Mouse (Mus musculus) spleen, adult 2 months (tissue): ENCODE results near the gene Nek6. TPM values are rescaled to one million over a fixed set of nuclear protein-coding genes. Genes with fewer than 3 reads are reported as not detected.

ENCODE experiments used
- DNase-seq, 2 experiments: peaks; one replicate each; pipeline versions ENCODE4 v3.0.0 to v3.0.0-alpha.2; 2012 to 2021; ENCODE audit warnings: low spot score in 2 of 2, low read depth in 1 of 2
- H3K27ac ChIP-seq: fragments of 200-500 bp; 2 replicates; pipeline ENCODE4 v1.5.1; 2012; ENCODE audit warnings: low read length, inconsistent platforms; ENCODE audit not compliant: insufficient read depth
- H3K27me3 ChIP-seq: fragments of 200-500 bp; 2 replicates; pipeline ENCODE4 v1.6.1; 2012; ENCODE audit warnings: mild to moderate bottlenecking, moderate library complexity, low read length, inconsistent platforms; ENCODE audit not compliant: control insufficient read depth, insufficient read depth
- H3K36me3 ChIP-seq: fragments of 200-500 bp; 2 replicates; pipeline ENCODE4 v1.6.1; 2012; ENCODE audit warnings: mild to moderate bottlenecking, low read length, inconsistent platforms; ENCODE audit not compliant: control insufficient read depth, insufficient read depth
- H3K4me1 ChIP-seq: fragments of 200-500 bp; 2 replicates; pipeline ENCODE4 v1.6.1; 2011; ENCODE audit warnings: inconsistent platforms; ENCODE audit not compliant: control insufficient read depth, insufficient read depth, insufficient read length
- H3K4me3 ChIP-seq: fragments of 200-500 bp; 2 replicates; pipeline ENCODE4 v1.5.1; 2011; ENCODE audit warnings: mild to moderate bottlenecking, inconsistent platforms; ENCODE audit not compliant: insufficient read depth, insufficient read length; ENCODE audit errors: extremely low read depth
- CTCF ChIP-seq: fragments of 200-500 bp; IDR thresholded peaks from 2 replicates; pipeline ENCODE4 v1.5.1; 2011; ENCODE audit warnings: mild to moderate bottlenecking, inconsistent platforms; ENCODE audit not compliant: insufficient read depth, insufficient read length, insufficient replicate concordance; ENCODE audit errors: extremely low read depth
- POLR2A ChIP-seq: fragments of 200-500 bp; IDR thresholded peaks from 2 replicates; pipeline ENCODE4 v1.6.1; 2011; ENCODE audit warnings: low read depth, low read length, inconsistent platforms
- WGBS: fragments of 180-500 bp; shearing (Covaris S2); methylation state at CpG from one replicate; pipeline ENCODE4 v1.1.7; 2018; 5-methylcytosine and 5-hydroxymethylcytosine counted together
- polyA plus RNA-seq: library from polyadenylated mRNA; depleted of rRNA; stranded (reverse); fragments of >200 nt; gene quantifications from 2 replicates; pipeline ENCODE4 v1.2.3, GENCODE M21; 2012

Gene Nek6
- polyA plus RNA-seq, 1 experiment, result 9.4 TPM

- DNase-seq, result no peak
- H3K27ac ChIP-seq, result no peak overlapping the region
- TF ChIP-seq POLR2A (no peak), CTCF (no peak)
- peaks cover 3% of the 10 kb centered on the region; the same call in 1 of the 2 replicates for H3K4me1 ChIP-seq
- no peak overlapping the region for H3K4me3 ChIP-seq
- WGBS, result 53% methylated on average over 6 of the region's 6 CpGs
- no peaks in the 10 kb centered on the region for H3K27me3 ChIP-seq
- no peaks in the 10 kb centered on the region for H3K36me3 ChIP-seq
Measured at GRCm38 (mm10) chr2:38485957-38486931, 25.2 kb upstream of the Nek6 start.

GRCm38 (mm10) chr2:38497594-38497993 lies 13.8 kb upstream of the Nek6 start:
- Histone ChIP-seq H3K27me3 (no peaks in the 10 kb centered on the region), H3K27ac (no peak overlapping the region), H3K36me3 (no peaks in the 10 kb centered on the region), H3K4me1 (no peaks in the 10 kb centered on the region), H3K4me3 (no peak overlapping the region)
- no peak for TF ChIP-seq CTCF
- no peak for TF ChIP-seq POLR2A
- no peak for DNase-seq

- no peaks in the 10 kb centered on the region for H3K36me3 ChIP-seq
- no peak overlapping the region for H3K27ac ChIP-seq
- DNase-seq, result no peak
- 93% methylated on average over 1 of the region's 1 CpGs for WGBS
- no peaks in the 10 kb centered on the region for H3K4me1 ChIP-seq
- no peak overlapping the region for H3K4me3 ChIP-seq
- H3K27me3 ChIP-seq, result no peaks in the 10 kb centered on the region
- TF ChIP-seq CTCF (no peak), POLR2A (no peak)
Measured at GRCm38 (mm10) chr2:38501606-38502005, 9.8 kb upstream of the Nek6 start.

- WGBS, result 76% methylated on average over 6 of the region's 6 CpGs
- H3K36me3 ChIP-seq, result no peaks in the 10 kb centered on the region
Measured at GRCm38 (mm10) chr2:38502123-38502522, 9.3 kb upstream of the Nek6 start.

GRCm38 (mm10) chr2:38502747-38503146 lies 8.7 kb upstream of the Nek6 start:
- Histone ChIP-seq H3K27me3 (no peaks in the 10 kb centered on the region), H3K27ac (no peak overlapping the region), H3K4me3 (no peak overlapping the region), H3K4me1 (no peaks in the 10 kb centered on the region), H3K36me3 (no peaks in the 10 kb centered on the region)
- no peak for DNase-seq
- TF ChIP-seq POLR2A (no peak), CTCF (no peak)
- 89% methylated on average over 3 of the region's 3 CpGs for WGBS

More at GRCm38 (mm10) chr2:38502123-38502522, 9.3 kb upstream of the Nek6 start:
- DNase-seq, result no peak
- no peak overlapping the region for H3K27ac ChIP-seq
- no peaks in the 10 kb centered on the region for H3K4me1 ChIP-seq
- H3K4me3 ChIP-seq, result no peak overlapping the region
- H3K27me3 ChIP-seq, result no peaks in the 10 kb centered on the region
- no peak for TF ChIP-seq CTCF

GRCm38 (mm10) chr2:38504311-38504710 lies 7.1 kb upstream of the Nek6 start:
- H3K27ac ChIP-seq, result no peak overlapping the region
- no peaks in the 10 kb centered on the region for H3K27me3 ChIP-seq
- TF ChIP-seq POLR2A (no peak), CTCF (no peak)
- 90% methylated on average over 6 of the region's 6 CpGs for WGBS
- no peak for DNase-seq
- H3K4me3 ChIP-seq, result no peak overlapping the region
- no peaks in the 10 kb centered on the region for H3K4me1 ChIP-seq
- no peaks in the 10 kb centered on the region for H3K36me3 ChIP-seq

GRCm38 (mm10) chr2:38507181-38507580 lies 4.3 kb upstream of the Nek6 start:
- Histone ChIP-seq H3K27me3 (0 out of 2 replicates have a peak, but pooled peaks cover 5% of the 10 kb centered on the region), H3K4me3 (no peak overlapping the region), H3K27ac (no peak overlapping the region), H3K36me3 (no peaks in the 10 kb centered on the region), H3K4me1 (peaks cover 5% of the 10 kb centered on the region)
- 97% methylated on average over 1 of the region's 1 CpGs for WGBS
- no peak for TF ChIP-seq CTCF
- TF ChIP-seq POLR2A, result no peak
- DNase-seq, result no peak
